Mouse (Mus musculus) stomach, postnatal 0 days (tissue): ENCODE data around the gene Cpsf7.
"Not testable (repeated sequence)": the region's sequence is repeated elsewhere in the genome, so short reads cannot be mapped to it uniquely, and the experiment has no call there.

Source experiments
- CTCF ChIP-seq: IDR thresholded peaks from 2 replicates; pipeline ENCODE4 v1.5.1; 2016; ENCODE audit warnings: antibody characterized with exemption, low read depth, mild to moderate bottlenecking, moderate library complexity
- EP300 ChIP-seq: optimal IDR thresholded peaks from 2 replicates; pipeline ENCODE3; 2016; ENCODE audit warnings: antibody characterized with exemption

DNA sequence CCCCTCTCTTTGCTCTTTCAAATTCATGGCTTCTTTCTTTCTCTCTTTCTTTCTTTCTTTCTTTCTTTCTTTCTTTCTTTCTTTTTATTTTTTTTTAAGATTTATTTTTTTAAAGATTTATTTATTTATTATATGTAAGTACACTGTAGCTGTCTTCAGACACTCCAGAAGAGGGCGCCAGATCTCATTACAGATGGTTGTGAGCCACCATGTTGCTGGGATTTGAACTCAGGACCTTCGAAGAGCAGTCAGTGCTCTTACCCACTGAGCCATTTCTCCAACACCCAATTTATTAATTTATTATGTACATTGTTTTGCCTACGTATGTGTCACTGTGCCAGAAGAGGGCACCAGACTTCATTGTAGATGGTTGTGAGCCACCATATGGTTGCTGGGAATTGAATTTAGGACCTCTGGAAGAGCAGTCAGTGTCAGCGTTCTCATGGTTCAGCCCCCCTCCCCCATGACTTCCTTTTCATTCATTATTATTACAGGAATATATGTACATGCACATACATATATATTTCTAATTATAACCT is 32.8 kb downstream of the Cpsf7 start:
- not testable (repeated sequence) for TF ChIP-seq EP300, CTCF
